Mouse (Mus musculus) hindbrain, embryonic 15.5 days (tissue): ENCODE measurements around the gene Bbs4. TPM values are rescaled to one million over a fixed set of nuclear protein-coding genes. Genes with fewer than 3 reads are reported as not detected.
"Not testable (repeated sequence)": the region's sequence is repeated elsewhere in the genome, so short reads cannot be mapped to it uniquely, and the experiment has no call there.

Source experiments
- ATAC-seq: fragments of 200-750 bp; cut with Nextera tagmentation; 2 replicates; pipeline ENCODE4 v1.8.0; 2017; ENCODE audit warnings: low read depth, moderate number of reproducible peaks, moderate TSS enrichment; ENCODE audit not compliant: low FRiP score
- H3K27ac ChIP-seq: fragments of 300-500 bp; sonication (generic); replicated peaks from 2 replicates; pipeline ENCODE4 v1.5.1; 2015; ENCODE audit warnings: mild to moderate bottlenecking, inconsistent platforms
- H3K27me3 ChIP-seq: fragments of 300-500 bp; sonication (generic); 2 replicates; pipeline ENCODE4 v1.6.1; 2015; ENCODE audit warnings: control low read depth, inconsistent platforms
- H3K36me3 ChIP-seq: fragments of 300-500 bp; sonication (generic); 2 replicates; pipeline ENCODE4 v1.6.1; 2015; ENCODE audit warnings: control low read depth, inconsistent platforms
- H3K4me1 ChIP-seq: fragments of 300-500 bp; sonication (generic); replicated peaks from 2 replicates; pipeline ENCODE4 v1.6.1; 2015; ENCODE audit warnings: control low read depth, inconsistent platforms
- H3K4me2 ChIP-seq: fragments of 300-500 bp; sonication (generic); 2 replicates; pipeline ENCODE4 v1.6.1; 2015; ENCODE audit warnings: moderate library complexity, mild to moderate bottlenecking, inconsistent platforms
- H3K4me3 ChIP-seq: fragments of 300-500 bp; sonication (generic); 2 replicates; pipeline ENCODE4 v1.5.1; 2015; ENCODE audit warnings: mild to moderate bottlenecking, inconsistent platforms
- H3K9ac ChIP-seq: fragments of 300-500 bp; sonication (generic); 2 replicates; pipeline ENCODE4 v1.6.1; 2015; ENCODE audit warnings: inconsistent platforms
- H3K9me3 ChIP-seq: fragments of 300-500 bp; sonication (generic); 2 replicates; pipeline ENCODE4 v1.6.1; 2016; ENCODE audit warnings: control low read depth, inconsistent platforms
- WGBS: fragments of 180-500 bp; shearing (Covaris S2); methylation state at CpG from one replicate; pipeline ENCODE4 v1.1.7; 2015; 5-methylcytosine and 5-hydroxymethylcytosine counted together
- polyA plus RNA-seq: library from polyadenylated mRNA; unstranded; fragments of >200 nt; fragmentation: Nextera tagmentation; extraction: Ambion mirVana; gene quantifications from 2 replicates; pipeline ENCODE4 v1.2.1, GENCODE M21; 2015

Gene Bbs4
- polyA plus RNA-seq, result 40.9 and 44.2 TPM in 2 replicates

- Histone ChIP-seq H3K27me3 (no peaks in the 10 kb centered on the region), H3K4me3 (peak within 1 kb of the TSS; percentile 77), H3K9me3 (no peaks in the 10 kb centered on the region), H3K4me1 (peaks cover 13% of the 10 kb centered on the region; the same call in 1 of the 2 replicates), H3K36me3 (no peaks in the 10 kb centered on the region), H3K9ac (peak within 1 kb of the TSS; percentile 83), H3K27ac (peak within 1 kb of the TSS; percentile 88), H3K4me2 (peak within 1 kb of the TSS; percentile 59)
- ATAC-seq, result peak; percentile 95
- under 1% methylated on average over 24 of the region's 32 CpGs for WGBS
Observed at GRCm38 (mm10) chr9:59353253-59353639, at the start of gene Bbs4. Bbs4 (minus strand) TSS chr9:59353508.

GRCm38 (mm10) chr9:59389086-59389485, 35.8 kb upstream of the Bbs4 start:
- Histone ChIP-seq H3K36me3 (peaks cover 32% of the 10 kb centered on the region), H3K4me1 (no peaks in the 10 kb centered on the region), H3K9ac (no peak overlapping the region), H3K27me3 (no peaks in the 10 kb centered on the region), H3K27ac (no peak overlapping the region), H3K4me3 (no peak overlapping the region), H3K9me3 (no peaks in the 10 kb centered on the region), H3K4me2 (no peak overlapping the region)
- WGBS, result 90% methylated on average over 4 of the region's 4 CpGs
- no peak for ATAC-seq

- 86% methylated on average over 1 of the region's 1 CpGs for WGBS
- H3K36me3 ChIP-seq, result peaks cover 26% of the 10 kb centered on the region
- H3K27ac ChIP-seq, result no peak overlapping the region
- ATAC-seq, result no peak
- no peaks in the 10 kb centered on the region for H3K4me1 ChIP-seq
- no peak overlapping the region for H3K4me3 ChIP-seq
- H3K27me3 ChIP-seq, result no peaks in the 10 kb centered on the region
- H3K9me3 ChIP-seq, result no peaks in the 10 kb centered on the region
- H3K9ac ChIP-seq, result no peak overlapping the region
- no peak overlapping the region for H3K4me2 ChIP-seq
Observed at GRCm38 (mm10) chr9:59388311-59388710, 35.0 kb upstream of the Bbs4 start.

DNA sequence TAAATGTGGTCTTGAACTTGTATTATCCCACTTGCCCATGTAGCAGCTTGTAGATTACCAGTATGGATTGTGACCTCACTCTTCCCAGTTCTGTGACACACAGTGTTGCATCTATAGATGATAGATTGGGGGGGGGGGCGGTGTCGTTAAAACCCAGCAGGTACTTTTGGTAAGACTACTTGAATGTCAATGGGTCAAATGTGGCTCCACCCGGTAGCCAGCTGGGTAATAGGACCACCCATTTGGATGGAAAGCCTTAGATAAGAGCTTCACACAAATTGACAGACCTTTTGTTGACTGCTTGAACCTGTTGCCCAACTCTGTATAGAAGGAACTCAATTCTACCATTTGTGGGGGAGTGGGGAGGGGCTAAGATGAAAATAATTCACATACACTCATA, 34.2 kb upstream of the Bbs4 start:
- Histone ChIP-seq H3K36me3 (peaks cover 18% of the 10 kb centered on the region), H3K9me3 (no peaks in the 10 kb centered on the region), H3K4me3 (no peak overlapping the region), H3K4me2 (no peak overlapping the region), H3K4me1 (no peaks in the 10 kb centered on the region), H3K9ac (no peak overlapping the region), H3K27me3 (no peaks in the 10 kb centered on the region), H3K27ac (no peak overlapping the region)
- 47% methylated on average over 3 of the region's 3 CpGs for WGBS
- ATAC-seq, result no peak

GRCm38 (mm10) chr9:59375626-59376025, 22.3 kb upstream of the Bbs4 start:
- no peaks in the 10 kb centered on the region for H3K36me3 ChIP-seq
- no peaks in the 10 kb centered on the region for H3K4me1 ChIP-seq
- 95% methylated on average over 15 of the region's 15 CpGs for WGBS
- no peak overlapping the region for H3K9ac ChIP-seq
- H3K4me2 ChIP-seq, result no peak overlapping the region
- H3K27me3 ChIP-seq, result no peaks in the 10 kb centered on the region
- no peak overlapping the region for H3K4me3 ChIP-seq
- no peaks in the 10 kb centered on the region for H3K9me3 ChIP-seq
- no peak for ATAC-seq
- no peak overlapping the region for H3K27ac ChIP-seq

DNA sequence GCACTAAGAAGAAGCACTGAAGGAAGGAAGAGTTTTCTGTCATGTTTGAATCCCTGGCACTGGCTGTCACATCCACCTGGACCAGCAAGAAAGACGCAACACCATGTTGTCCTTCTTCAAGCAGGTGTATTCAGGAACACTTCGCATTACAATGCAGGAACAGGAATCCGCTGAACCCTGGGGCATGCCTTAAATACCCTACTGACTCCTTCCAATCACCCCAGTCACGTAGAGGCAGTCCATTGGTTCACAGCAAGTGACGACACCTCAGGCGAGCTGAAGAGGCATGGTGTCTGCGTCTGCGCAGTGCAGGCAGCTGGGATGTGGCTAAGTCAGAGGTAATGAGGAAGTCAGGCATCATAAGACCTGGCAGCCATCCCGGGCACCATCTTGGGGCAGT, 16.3 kb upstream of the Bbs4 start:
- no peak overlapping the region for H3K4me3 ChIP-seq
- ATAC-seq, result no peak
- no peaks in the 10 kb centered on the region for H3K36me3 ChIP-seq
- WGBS, result 91% methylated on average over 9 of the region's 9 CpGs
- H3K27ac ChIP-seq, result no peak overlapping the region
- no peaks in the 10 kb centered on the region for H3K4me1 ChIP-seq
- no peaks in the 10 kb centered on the region for H3K9me3 ChIP-seq
- H3K27me3 ChIP-seq, result no peaks in the 10 kb centered on the region
- H3K4me2 ChIP-seq, result no peak overlapping the region
- H3K9ac ChIP-seq, result no peak overlapping the region

DNA sequence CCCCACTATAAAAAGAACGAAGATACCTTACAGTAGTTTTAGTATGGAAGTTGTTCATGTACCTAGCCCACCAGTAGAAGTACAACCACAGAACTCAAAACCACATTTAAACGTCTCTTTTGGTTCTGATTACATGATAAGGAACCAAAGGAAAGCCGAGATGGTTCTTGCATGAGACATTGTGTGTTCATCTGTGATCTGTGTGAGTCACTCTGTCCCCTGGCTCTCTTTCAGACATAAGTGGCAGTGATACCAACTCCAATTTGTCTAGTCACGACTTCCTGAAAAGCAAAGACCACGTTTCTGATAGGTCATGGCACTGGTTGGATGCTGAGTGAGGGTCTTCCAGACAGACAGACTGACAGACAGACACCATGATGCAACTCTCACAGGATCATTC, 15.9 kb upstream of the Bbs4 start:
- no peak for ATAC-seq
- no peak overlapping the region for H3K4me2 ChIP-seq
- H3K27ac ChIP-seq, result no peak overlapping the region
- H3K4me1 ChIP-seq, result no peaks in the 10 kb centered on the region
- no peak overlapping the region for H3K9ac ChIP-seq
- H3K36me3 ChIP-seq, result no peaks in the 10 kb centered on the region
- no peaks in the 10 kb centered on the region for H3K27me3 ChIP-seq
- H3K9me3 ChIP-seq, result no peaks in the 10 kb centered on the region
- H3K4me3 ChIP-seq, result no peak overlapping the region
- WGBS, result 86% methylated on average over 5 of the region's 5 CpGs

DNA sequence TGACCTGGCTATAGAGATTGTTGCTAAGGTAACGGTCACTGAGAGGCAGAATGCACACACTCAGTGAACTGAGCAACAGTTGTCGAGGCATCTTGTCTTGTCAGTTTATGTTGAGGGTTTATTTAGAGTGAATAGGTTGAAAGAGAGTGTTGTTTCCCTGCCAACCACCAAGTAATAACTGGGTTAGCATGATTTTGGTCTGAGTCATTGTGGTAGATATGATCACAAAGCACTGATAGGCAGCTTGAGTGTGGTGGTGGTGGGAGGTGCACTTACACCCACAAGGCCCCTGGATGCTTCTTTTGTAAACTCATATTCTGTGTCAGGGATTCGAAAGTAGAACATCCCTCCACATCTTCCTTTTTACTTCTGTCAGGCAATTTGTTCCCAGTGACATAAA, 7.2 kb upstream of the Bbs4 start:
- not testable (repeated sequence) for H3K4me3 ChIP-seq, H3K9ac ChIP-seq, H3K27me3 ChIP-seq, H3K36me3 ChIP-seq, H3K27ac ChIP-seq, H3K4me2 ChIP-seq, H3K9me3 ChIP-seq, ATAC-seq, H3K4me1 ChIP-seq
- 40% methylated on average over 1 of the region's 3 CpGs for WGBS

DNA sequence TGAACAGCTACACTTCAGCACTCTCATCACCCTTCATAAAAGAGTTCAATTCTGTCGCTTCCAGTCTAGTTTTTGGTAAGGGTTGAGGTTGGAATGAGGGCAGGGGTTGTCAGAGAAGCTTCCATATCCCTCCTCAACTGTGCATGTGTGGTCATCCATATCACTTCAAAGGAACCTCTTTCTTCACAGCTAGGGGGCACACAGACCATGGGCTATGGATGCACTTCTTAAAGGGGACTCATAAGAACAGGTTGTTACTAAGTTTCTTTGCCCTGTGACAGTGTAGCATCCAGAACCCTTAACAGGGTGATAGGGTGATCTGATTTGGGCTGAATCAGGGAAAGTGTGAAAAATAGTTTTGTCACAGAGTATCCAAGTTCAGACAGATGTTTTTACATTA, 4.7 kb upstream of the Bbs4 start:
- H3K36me3 ChIP-seq, H3K9ac ChIP-seq, ATAC-seq, H3K4me3 ChIP-seq, H3K9me3 ChIP-seq, H3K4me1 ChIP-seq, H3K4me2 ChIP-seq, H3K27ac ChIP-seq, H3K27me3 ChIP-seq: not testable (repeated sequence)
- 61% methylated on average over 1 of the region's 1 CpGs for whole genome bisulfite sequencing

- H3K27ac ChIP-seq, result peak overlapping the region; percentile 88
- no peaks in the 10 kb centered on the region for H3K9me3 ChIP-seq
- no peaks in the 10 kb centered on the region for H3K27me3 ChIP-seq
- peak overlapping the region; percentile 83 for H3K9ac ChIP-seq
- H3K4me2 ChIP-seq, result peak overlapping the region; percentile 59
- peak overlapping the region; percentile 77 for H3K4me3 ChIP-seq
- no peaks in the 10 kb centered on the region for H3K36me3 ChIP-seq
- WGBS, result 10% methylated on average over 15 of the region's 15 CpGs
- peaks cover 13% of the 10 kb centered on the region; the same call in 1 of the 2 replicates for H3K4me1 ChIP-seq
- no peak; the same call in 1 of the 2 replicates for ATAC-seq
Observed at GRCm38 (mm10) chr9:59352586-59353252, 589 bp downstream of the Bbs4 start.

DNA sequence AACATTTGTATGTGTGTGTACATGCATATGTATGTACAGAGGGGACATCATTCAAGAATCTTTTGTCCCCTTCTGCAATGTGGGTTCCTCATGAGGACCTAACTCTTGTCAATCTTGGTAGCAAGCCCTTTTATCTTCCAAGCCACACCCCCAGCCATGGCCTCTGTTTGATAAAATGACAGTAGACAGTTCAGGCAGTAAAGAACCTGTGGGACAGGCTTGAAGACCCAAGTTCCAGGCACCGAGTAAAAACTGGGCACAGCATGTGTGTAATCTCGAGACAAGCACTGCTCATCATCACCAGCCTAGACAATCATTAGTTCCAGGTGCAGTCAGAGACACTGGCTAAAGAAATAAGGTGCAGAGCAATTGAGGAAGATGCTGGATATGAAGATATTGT, 7.1 kb downstream of the Bbs4 start:
- Histone ChIP-seq H3K27ac (no peak overlapping the region), H3K27me3 (no peaks in the 10 kb centered on the region), H3K9me3 (no peaks in the 10 kb centered on the region), H3K4me2 (no peak overlapping the region), H3K9ac (no peak overlapping the region), H3K4me3 (no peak overlapping the region), H3K4me1 (no peaks in the 10 kb centered on the region), H3K36me3 (peaks cover 25% of the 10 kb centered on the region)
- 81% methylated on average over 2 of the region's 2 CpGs for WGBS
- ATAC-seq, result no peak

DNA sequence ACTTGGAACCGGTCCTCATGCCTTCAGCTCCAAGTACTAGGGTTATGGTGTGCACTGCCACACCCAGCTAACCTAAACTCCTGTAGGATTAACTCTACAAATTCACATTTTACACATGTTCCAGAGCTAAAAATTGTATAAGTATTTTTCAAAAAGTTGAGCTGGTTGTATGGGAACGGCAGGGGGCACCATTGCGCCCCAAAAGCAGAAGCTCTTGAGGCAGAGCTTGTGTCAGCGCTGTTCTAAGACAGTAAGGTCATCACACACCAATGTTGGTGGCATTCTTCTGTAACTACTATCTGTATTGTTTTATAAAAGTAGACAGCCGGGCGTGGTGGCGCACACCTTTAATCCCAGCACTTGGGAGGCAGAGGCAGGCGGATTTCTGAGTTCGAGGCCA, 13.3 kb downstream of the Bbs4 start:
- Histone ChIP-seq H3K36me3 (peaks cover 50% of the 10 kb centered on the region), H3K4me2 (no peak overlapping the region), H3K4me1 (no peaks in the 10 kb centered on the region), H3K9ac (no peak overlapping the region), H3K4me3 (no peak overlapping the region), H3K27me3 (no peaks in the 10 kb centered on the region), H3K27ac (no peak overlapping the region), H3K9me3 (no peaks in the 10 kb centered on the region)
- 88% methylated on average over 9 of the region's 9 CpGs for WGBS
- no peak for ATAC-seq

DNA sequence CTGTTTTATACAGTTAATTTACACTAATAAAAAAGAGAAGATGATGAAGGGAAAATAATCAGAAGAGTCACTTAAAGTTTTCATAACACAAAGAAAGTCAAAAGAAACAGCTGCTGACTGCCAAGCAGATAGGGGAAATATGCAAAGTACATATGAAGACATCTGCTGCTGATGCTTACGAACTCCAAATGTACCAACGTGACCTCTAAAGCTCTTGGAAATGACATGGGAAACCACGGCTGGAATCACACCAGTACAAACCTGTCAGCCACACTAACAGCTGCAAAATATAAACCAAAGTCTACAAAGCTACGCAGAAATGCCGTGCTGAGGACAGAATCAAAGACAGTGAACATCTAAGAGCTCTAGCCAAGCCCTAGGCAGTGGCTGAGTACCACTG, 14.2 kb downstream of the Bbs4 start:
- Histone ChIP-seq H3K4me3 (no peak overlapping the region), H3K9ac (no peak overlapping the region), H3K27me3 (no peaks in the 10 kb centered on the region), H3K36me3 (peaks cover 55% of the 10 kb centered on the region), H3K27ac (no peak overlapping the region), H3K4me1 (no peaks in the 10 kb centered on the region), H3K4me2 (no peak overlapping the region), H3K9me3 (no peaks in the 10 kb centered on the region)
- ATAC-seq, result no peak
- 94% methylated on average over 5 of the region's 5 CpGs for WGBS
